Mouse (Mus musculus) spleen, adult 2 months (tissue): ENCODE data around the gene Spata31d1b. TPM values are rescaled to one million over a fixed set of nuclear protein-coding genes. Genes with fewer than 3 reads are reported as not detected.
"Not testable (repeated sequence)": the region's sequence is repeated elsewhere in the genome, so short reads cannot be mapped to it uniquely, and the experiment has no call there.

Source experiments
- DNase-seq, 2 experiments: peaks; one replicate each; pipeline versions ENCODE4 v3.0.0 to v3.0.0-alpha.2; 2012 to 2021; ENCODE audit warnings: low spot score in 2 of 2, low read depth in 1 of 2
- H3K27ac ChIP-seq: fragments of 200-500 bp; 2 replicates; pipeline ENCODE4 v1.5.1; 2012; ENCODE audit warnings: low read length, inconsistent platforms; ENCODE audit not compliant: insufficient read depth
- H3K27me3 ChIP-seq: fragments of 200-500 bp; 2 replicates; pipeline ENCODE4 v1.6.1; 2012; ENCODE audit warnings: mild to moderate bottlenecking, moderate library complexity, low read length, inconsistent platforms; ENCODE audit not compliant: control insufficient read depth, insufficient read depth
- H3K36me3 ChIP-seq: fragments of 200-500 bp; 2 replicates; pipeline ENCODE4 v1.6.1; 2012; ENCODE audit warnings: mild to moderate bottlenecking, low read length, inconsistent platforms; ENCODE audit not compliant: control insufficient read depth, insufficient read depth
- H3K4me1 ChIP-seq: fragments of 200-500 bp; 2 replicates; pipeline ENCODE4 v1.6.1; 2011; ENCODE audit warnings: inconsistent platforms; ENCODE audit not compliant: control insufficient read depth, insufficient read depth, insufficient read length
- H3K4me3 ChIP-seq: fragments of 200-500 bp; 2 replicates; pipeline ENCODE4 v1.5.1; 2011; ENCODE audit warnings: mild to moderate bottlenecking, inconsistent platforms; ENCODE audit not compliant: insufficient read depth, insufficient read length; ENCODE audit errors: extremely low read depth
- CTCF ChIP-seq: fragments of 200-500 bp; IDR thresholded peaks from 2 replicates; pipeline ENCODE4 v1.5.1; 2011; ENCODE audit warnings: mild to moderate bottlenecking, inconsistent platforms; ENCODE audit not compliant: insufficient read depth, insufficient read length, insufficient replicate concordance; ENCODE audit errors: extremely low read depth
- POLR2A ChIP-seq: fragments of 200-500 bp; IDR thresholded peaks from 2 replicates; pipeline ENCODE4 v1.6.1; 2011; ENCODE audit warnings: low read depth, low read length, inconsistent platforms
- WGBS: fragments of 180-500 bp; shearing (Covaris S2); methylation state at CpG from one replicate; pipeline ENCODE4 v1.1.7; 2018; 5-methylcytosine and 5-hydroxymethylcytosine counted together
- polyA plus RNA-seq: library from polyadenylated mRNA; depleted of rRNA; stranded (reverse); fragments of >200 nt; gene quantifications from 2 replicates; pipeline ENCODE4 v1.2.3, GENCODE M21; 2012; rRNA removed

Gene Spata31d1b
- not detected in 2 replicates for polyA plus RNA-seq

- H3K36me3 ChIP-seq, DNase-seq, H3K4me1 ChIP-seq, H3K27ac ChIP-seq, H3K27me3 ChIP-seq, H3K4me3 ChIP-seq: not testable (repeated sequence)
- 77% methylated on average over 3 of the region's 3 CpGs for WGBS
These were observed at the start of gene Spata31d1b for GRCm38 (mm10) chr13:59711984-59712383. Gene Spata31d1b, plus strand, starts transcription at chr13:59712284.

- no peaks in the 10 kb centered on the region for H3K27me3 ChIP-seq
- 96% methylated on average over 19 of the region's 19 CpGs for WGBS
- H3K4me1 ChIP-seq, result peaks cover 9% of the 10 kb centered on the region; the same call in 1 of the 2 replicates
- H3K36me3 ChIP-seq, result peaks cover 9% of the 10 kb centered on the region
- TF ChIP-seq CTCF (no peak), POLR2A (no peak)
- no peak overlapping the region for H3K4me3 ChIP-seq
- no peak overlapping the region for H3K27ac ChIP-seq
- no peak for DNase-seq
These were observed 48.0 kb upstream of the Spata31d1b start for GRCm38 (mm10) chr13:59663939-59664712.

GRCm38 (mm10) chr13:59667763-59668162 lies 44.3 kb upstream of the Spata31d1b start:
- peaks cover 12% of the 10 kb centered on the region; the same call in 1 of the 2 replicates for H3K4me1 ChIP-seq
- no peak for DNase-seq

GRCm38 (mm10) chr13:59668501-59669093 lies 43.5 kb upstream of the Spata31d1b start:
- peak overlapping the region; percentile 3; the same call in 1 of the 2 replicates for H3K4me3 ChIP-seq
- H3K36me3 ChIP-seq, result peaks cover 3% of the 10 kb centered on the region; the same call in 1 of the 2 replicates
- TF ChIP-seq CTCF (no peak), POLR2A (no peak)

More at GRCm38 (mm10) chr13:59667763-59668162, 44.3 kb upstream of the Spata31d1b start:
- H3K27me3 ChIP-seq, result no peaks in the 10 kb centered on the region
- TF ChIP-seq POLR2A (no peak), CTCF (no peak)
- no peak overlapping the region for H3K27ac ChIP-seq
- H3K36me3 ChIP-seq, result peaks cover 7% of the 10 kb centered on the region
- no peak overlapping the region for H3K4me3 ChIP-seq
- 88% methylated on average over 5 of the region's 5 CpGs for WGBS

GRCm38 (mm10) chr13:59669946-59670345 lies 42.1 kb upstream of the Spata31d1b start:
- Histone ChIP-seq H3K27me3 (no peaks in the 10 kb centered on the region), H3K27ac (no peak overlapping the region), H3K4me3 (no peak overlapping the region), H3K36me3 (no peaks in the 10 kb centered on the region), H3K4me1 (peaks cover 12% of the 10 kb centered on the region; the same call in 1 of the 2 replicates)
- 95% methylated on average over 10 of the region's 10 CpGs for WGBS
- no peak for TF ChIP-seq POLR2A
- no peak for TF ChIP-seq CTCF
- DNase-seq, result no peak

More at GRCm38 (mm10) chr13:59668501-59669093, 43.5 kb upstream of the Spata31d1b start:
- Histone ChIP-seq H3K27me3 (no peaks in the 10 kb centered on the region), H3K4me1 (peaks cover 12% of the 10 kb centered on the region; the same call in 1 of the 2 replicates), H3K27ac (peak overlapping the region; percentile 75)
- WGBS, result 8% methylated on average over 11 of the region's 11 CpGs
- peak in 1 of 2 experiments; percentile 51 for DNase-seq

- DNase-seq, result no peak
- H3K27ac ChIP-seq, result no peak overlapping the region
- H3K4me1 ChIP-seq, result peaks cover 9% of the 10 kb centered on the region
- 78% methylated on average over 2 of the region's 2 CpGs for WGBS
- H3K36me3 ChIP-seq, result no peaks in the 10 kb centered on the region
- peaks cover 2% of the 10 kb centered on the region; the same call in 1 of the 2 replicates for H3K27me3 ChIP-seq
- no peak overlapping the region for H3K4me3 ChIP-seq
- TF ChIP-seq CTCF, result no peak
- TF ChIP-seq POLR2A, result no peak
These were observed 40.6 kb upstream of the Spata31d1b start for GRCm38 (mm10) chr13:59671521-59671920.
